ENCODE assay signal across 8 mouse cellular contexts in genomic region chr7:24300771-24301282, GRCm38 (mm10). TPM values are rescaled to one million over a fixed set of nuclear protein-coding genes. Genes with fewer than 3 reads are reported as not detected.
DNase-seq lines count a peak whose midpoint lies in the region; ATAC-seq and TF ChIP-seq lines count a peak whose summit lies in the region.

Zfp61 (minus strand) TSS chr7:24301232.

- DNase-seq in CD4-positive helper T cell, adult 2 months (ENCODE audit: low read depth, low spot score) = peak; percentile 39
- DNase-seq in MEL (ENCODE audit: low read depth, low spot score) = peak; percentile 72
- peak; percentile 85 for DNase-seq in embryo, embryonic 9.5 days (ENCODE audit: extremely low spot score)
- peak; percentile 70 for DNase-seq in kidney, postnatal 10 days
- peak; percentile 17 for DNase-seq in lung, adult 2 months
- no peak for DNase-seq in urinary bladder, postnatal 25 days (ENCODE audit: low spot score)

- peak within 1 kb of the TSS; percentile 55; the same call in 1 of the 2 replicates for H3K27ac ChIP-seq in MEL (ENCODE audit: control insufficient read depth, low read depth, low read length)
- peak within 1 kb of the TSS; percentile 46 for H3K27ac ChIP-seq in heart, embryonic 15.5 days
- no peak within 1 kb of the TSS for H3K27ac ChIP-seq in olfactory bulb, adult 2 months (ENCODE audit: insufficient read depth, low read depth, low read length)

- WGBS in heart, embryonic 15.5 days = 2% methylated on average over 13 of the region's 13 CpGs
- WGBS in lung, adult 2 months = 3% methylated on average over 13 of the region's 13 CpGs
- WGBS in olfactory bulb, adult 2 months = 4% methylated on average over 13 of the region's 13 CpGs

- H3K9ac ChIP-seq in MEL (ENCODE audit: control insufficient read depth, low read depth, low read length, poor library complexity, severe bottlenecking) = peak within 1 kb of the TSS; percentile 65
- H3K9ac ChIP-seq in heart, embryonic 15.5 days = peak within 1 kb of the TSS; percentile 17

- peak within 1 kb of the TSS; percentile 59 to 76 for H3K4me3 ChIP-seq in MEL (ENCODE audit: control insufficient read depth in 1 of 2, insufficient read depth in 1 of 2, low read depth in 2 of 2, low read length in 2 of 2)
- peak within 1 kb of the TSS; percentile 89 for H3K4me3 ChIP-seq in heart, embryonic 15.5 days
- no peak within 1 kb of the TSS for H3K4me3 ChIP-seq in lung, adult 2 months (replicated peaks; ENCODE audit: extremely low read depth, low read depth, low read length)
- H3K4me3 ChIP-seq in olfactory bulb, adult 2 months (ENCODE audit: insufficient read depth, low read depth, low read length) = 0 out of 2 replicates have a peak within 1 kb of the TSS, but pooled peaks have one; percentile 22

- no peaks in the 10 kb centered on the region for H3K9me3 ChIP-seq in MEL (replicated peaks; ENCODE audit: insufficient read depth, low read length)
- H3K9me3 ChIP-seq in heart, embryonic 15.5 days (replicated peaks) = no peaks in the 10 kb centered on the region

- H3K79me2 ChIP-seq in MEL (ENCODE audit: control insufficient read depth, insufficient read depth, low read length, poor library complexity) = peaks cover 5% of the 10 kb centered on the region

- no peaks in the 10 kb centered on the region for H3K36me3 ChIP-seq in MEL (ENCODE audit: control insufficient read depth in 1 of 2, insufficient read depth in 2 of 2, low read length in 2 of 2)
- H3K36me3 ChIP-seq in heart, embryonic 15.5 days = peaks cover 23% of the 10 kb centered on the region

- TF ChIP-seq RAD21 in MEL (IDR thresholded peaks at IDR 0.05; ENCODE audit: low read depth, low read length) = no peak

- H3K4me2 ChIP-seq in heart, embryonic 15.5 days = peak within 1 kb of the TSS; percentile 91

- TF ChIP-seq CTCF in MEL (IDR thresholded peaks at IDR 0.05 in 2 of 3, conservative IDR thresholded peaks at IDR 0.05 in 1 of 3; ENCODE audit: control insufficient read depth in 1 of 3, insufficient read depth in 1 of 3, low read depth in 2 of 3, low read length in 3 of 3, poor library complexity in 1 of 3, severe bottlenecking in 1 of 3) = no peak
- no peak for TF ChIP-seq CTCF in lung, adult 2 months (IDR thresholded peaks at IDR 0.05; ENCODE audit: insufficient read depth, low read length)
- no peak for TF ChIP-seq CTCF in olfactory bulb, adult 2 months (IDR thresholded peaks at IDR 0.05; ENCODE audit: insufficient read depth, low read depth, low read length)

- TF ChIP-seq EP300 in MEL (IDR thresholded peaks at IDR 0.05; ENCODE audit: low read depth in 1 of 2, low read length in 2 of 2) = no peak

- ATAC-seq in heart, embryonic 15.5 days (replicated peaks; ENCODE audit: insufficient number of reproducible peaks, insufficient read depth, low FRiP score, low read depth) = peak; percentile 66; the same call in 1 of the 2 replicates

- no peaks in the 10 kb centered on the region; a peak in 1 of 4 replicates for H3K4me1 ChIP-seq in MEL (ENCODE audit: control insufficient read depth in 1 of 2, insufficient read depth in 2 of 2, low read length in 2 of 2)
- peaks cover 18% of the 10 kb centered on the region for H3K4me1 ChIP-seq in heart, embryonic 15.5 days (replicated peaks)
- H3K4me1 ChIP-seq in lung, adult 2 months (ENCODE audit: control insufficient read depth, insufficient read depth, low read length) = no peaks in the 10 kb centered on the region; the same call in 1 of the 2 replicates
- peaks cover 9% of the 10 kb centered on the region for H3K4me1 ChIP-seq in olfactory bulb, adult 2 months (ENCODE audit: control insufficient read depth, insufficient read depth, low read length)

- H3K27me3 ChIP-seq in MEL (ENCODE audit: control insufficient read depth in 1 of 2, insufficient read depth in 2 of 2, low read length in 2 of 2) = no peaks in the 10 kb centered on the region
- H3K27me3 ChIP-seq in heart, embryonic 15.5 days = no peaks in the 10 kb centered on the region

- TF ChIP-seq POLR2A in MEL (IDR thresholded peaks at IDR 0.05; ENCODE audit: control insufficient read depth in 1 of 2, insufficient read depth in 1 of 2, low read depth in 1 of 2, low read length in 2 of 2, poor library complexity in 1 of 2) = peak in 1 of 2 experiments; percentile 48; a peak in 1 of 4 replicates
- no peak for TF ChIP-seq POLR2A in lung, adult 2 months (IDR thresholded peaks at IDR 0.05; ENCODE audit: borderline replicate concordance, extremely low read depth, low read depth, low read length)
- no peak for TF ChIP-seq POLR2A in olfactory bulb, adult 2 months (IDR thresholded peaks at IDR 0.05; ENCODE audit: insufficient read depth, low read depth, low read length)

TF ChIP-seq in MEL, 35 proteins besides CTCF, POLR2A, EP300 and RAD21:
- no peak for TF ChIP-seq E2F4 (IDR thresholded peaks at IDR 0.05; ENCODE audit: borderline replicate concordance, low read depth, low read length)
- TF ChIP-seq POLR2AphosphoS2 (IDR thresholded peaks at IDR 0.05; ENCODE audit: low read length) = peak; percentile 27; the same call in 1 of the 2 replicates
- peak; percentile 69; the same call in 1 of the 2 replicates for TF ChIP-seq ZMIZ1 (IDR thresholded peaks at IDR 0.05; ENCODE audit: low read depth, low read length)
- TF ChIP-seq MXI1 (IDR thresholded peaks at IDR 0.05; ENCODE audit: low read depth, low read length) = 0 out of 2 replicates have a peak, but pooled peaks have one; percentile 30

RNA-seq across cellular contexts. Expression of gene Zfp61, which starts in this region (rescaled TPM):
- 9.2 and 9.9 TPM in 2 replicates for total RNA-seq in MEL (2012; rRNA removed)
- 10 to 100 TPM in 1 of 2 experiments, not detected in 1; 15.3 TPM for polyA plus RNA-seq in MEL (2012; ENCODE audit: insufficient read depth in 1 of 2, insufficient read length in 2 of 2, low read depth in 1 of 2, low replicate concordance in 2 of 2, missing spikeins in 1 of 2)
- 14.3 and 19.4 TPM in 2 replicates for polyA plus RNA-seq in heart, embryonic 15.5 days (2015; fragmentation: Nextera tagmentation; extraction: Ambion mirVana)
- 5.1 and 8.7 TPM in 2 replicates for polyA plus RNA-seq in lung, adult 2 months (2012; rRNA removed)
- polyA plus RNA-seq in olfactory bulb, adult 2 months (2012; ENCODE audit: insufficient read depth, insufficient read length, low replicate concordance, missing spikeins) = not detected in 2 replicates
